Mouse (Mus musculus) E14TG2a.4 (cell line): ENCODE measurements around the gene Tyrobp.

Experiments used
- H3K27me3 ChIP-seq: 2 replicates; pipeline ENCODE4 v1.6.1; 2014; ENCODE audit warnings: low read length, control low read depth; ENCODE audit not compliant: insufficient read depth
- H3K36me3 ChIP-seq: 2 replicates; pipeline ENCODE4 v1.6.1; 2014; ENCODE audit warnings: low read length, control low read depth; ENCODE audit not compliant: insufficient read depth
- H3K4me1 ChIP-seq: replicated peaks from 2 replicates; pipeline ENCODE4 v1.6.1; 2014; ENCODE audit warnings: low read depth, low read length, control low read depth
- H3K4me3 ChIP-seq: replicated peaks from 2 replicates; pipeline ENCODE4 v1.5.1; 2014; ENCODE audit warnings: mild to moderate bottlenecking, low read length
- H3K9me3 ChIP-seq: 2 replicates; pipeline ENCODE4 v1.6.1; 2014; ENCODE audit warnings: low read length, control low read depth
- CTCF ChIP-seq: conservative IDR thresholded peaks from 2 replicates; pipeline ENCODE4 v1.5.1; 2014; ENCODE audit warnings: low read length
- NANOG ChIP-seq: IDR thresholded peaks from 2 replicates; pipeline ENCODE4 v1.6.1; 2014; ENCODE audit warnings: borderline replicate concordance, low read length, mixed read lengths
- POU5F1 ChIP-seq: IDR thresholded peaks from 2 replicates; pipeline ENCODE4 v1.6.1; 2014; ENCODE audit warnings: low read length, borderline replicate concordance

Tyrobp gene

DNA sequence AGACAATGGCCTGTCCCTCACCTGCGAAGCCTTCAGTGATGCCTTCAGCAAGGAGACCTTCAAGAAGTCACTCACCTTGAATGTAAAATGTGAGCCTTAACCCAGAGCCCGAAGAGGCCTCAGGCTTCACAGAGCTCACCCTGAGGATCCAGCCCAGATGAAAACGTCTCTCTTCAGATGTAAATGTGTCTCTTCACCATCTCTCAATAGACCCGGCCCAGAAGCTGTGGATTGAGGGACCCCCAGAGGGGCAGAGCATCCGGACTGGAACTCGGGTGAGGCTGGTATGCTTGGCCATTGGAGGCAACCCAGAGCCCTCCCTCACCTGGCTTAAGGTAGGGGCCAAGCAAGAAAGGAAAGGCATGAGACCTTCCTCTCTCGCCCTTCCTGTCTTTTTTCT lies 50.0 kb downstream of the Tyrobp start:
- Histone ChIP-seq H3K36me3 (peaks cover 61% of the 10 kb centered on the region), H3K27me3 (no peaks in the 10 kb centered on the region), H3K4me1 (peaks cover 83% of the 10 kb centered on the region), H3K9me3 (no peaks in the 10 kb centered on the region), H3K4me3 (peak overlapping the region; percentile 88)
- no peak for TF ChIP-seq CTCF
- peak; percentile 33; the same call in 1 of the 2 replicates for TF ChIP-seq POU5F1
- peak; percentile 54; the same call in 1 of the 2 replicates for TF ChIP-seq NANOG

DNA sequence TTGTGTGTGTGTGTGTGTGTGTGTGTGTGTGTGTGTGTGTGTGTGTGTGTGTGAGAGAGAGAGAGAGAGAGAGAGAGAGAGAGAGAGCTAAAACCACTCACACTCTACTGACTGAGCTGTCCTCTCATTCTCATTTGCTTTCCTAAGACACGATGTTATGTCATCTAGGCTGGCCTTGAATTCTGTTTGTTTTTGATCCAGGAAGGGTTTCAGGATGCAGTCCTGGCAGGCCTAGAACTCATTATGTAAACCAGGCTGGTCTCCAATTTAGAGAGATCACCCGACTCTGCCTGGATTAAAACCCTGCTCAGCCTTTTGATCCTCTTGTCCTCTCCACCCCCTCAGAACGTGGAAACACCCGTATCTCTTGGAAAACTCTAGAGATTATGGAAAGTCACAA lies 50.4 kb downstream of the Tyrobp start:
- Histone ChIP-seq H3K36me3 (peaks cover 65% of the 10 kb centered on the region), H3K27me3 (no peaks in the 10 kb centered on the region), H3K4me1 (peaks cover 81% of the 10 kb centered on the region), H3K9me3 (no peaks in the 10 kb centered on the region), H3K4me3 (peak overlapping the region; percentile 88)
- TF ChIP-seq NANOG = no peak
- no peak for TF ChIP-seq CTCF
- no peak for TF ChIP-seq POU5F1

DNA sequence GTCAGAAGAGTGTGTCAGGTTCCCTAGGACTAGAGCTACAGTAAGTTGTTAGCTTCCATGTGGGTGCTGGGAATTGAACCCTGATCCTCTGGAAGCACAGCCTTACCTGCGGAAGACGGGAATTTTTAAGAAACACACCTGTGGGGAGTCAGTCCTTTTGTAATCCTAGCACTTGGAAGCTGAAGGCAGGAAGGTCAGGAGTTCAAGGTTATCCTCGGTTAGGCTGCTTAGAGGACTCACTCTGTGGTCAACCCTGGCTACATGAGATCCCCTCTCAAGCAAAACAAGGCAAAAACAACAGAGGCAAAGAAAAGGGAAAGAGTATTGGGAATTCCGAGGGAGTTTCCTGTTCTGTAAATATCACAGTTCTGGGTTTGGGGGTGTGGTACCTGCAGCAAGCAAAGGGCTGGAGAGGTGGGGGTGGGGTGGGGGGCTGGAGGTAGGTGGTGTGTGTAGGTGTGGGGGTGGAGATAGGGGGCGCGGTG lies 51.3 kb downstream of the Tyrobp start:
- peak overlapping the region; percentile 88 for H3K4me3 ChIP-seq
- H3K9me3 ChIP-seq = no peaks in the 10 kb centered on the region
- H3K27me3 ChIP-seq = no peaks in the 10 kb centered on the region
- peaks cover 74% of the 10 kb centered on the region for H3K36me3 ChIP-seq
- TF ChIP-seq POU5F1 (no peak), CTCF (no peak), NANOG (no peak)
- peaks cover 81% of the 10 kb centered on the region for H3K4me1 ChIP-seq
